Mouse (Mus musculus): Measurements from ENCODE around the gene Krt42. TPM values are rescaled to one million over a fixed set of nuclear protein-coding genes. Genes with fewer than 3 reads are reported as not detected.
A peak's percentile ranks its signal among the peaks of the same experiment; 100 is the strongest.
"Not testable (repeated sequence)": the region's sequence is repeated elsewhere in the genome, so short reads cannot be mapped to it uniquely, and the experiment has no call there.

Krt42 gene
- not detected in 2 replicates for polyA plus RNA-seq (2016; fragmentation: Nextera tagmentation; extraction: Ambion mirVana)

- Histone ChIP-seq H3K36me3 (no peaks in the 10 kb centered on the region), H3K4me1 (no peaks in the 10 kb centered on the region), H3K4me2 (no peak within 1 kb of the TSS), H3K27ac (no peak within 1 kb of the TSS), H3K27me3 (replicated peaks) (peaks cover 5% of the 10 kb centered on the region), H3K9me3 (replicated peaks) (no peaks in the 10 kb centered on the region), H3K4me3 (no peak within 1 kb of the TSS), H3K9ac (no peak within 1 kb of the TSS)
- no peak for ATAC-seq
- 68% methylated on average over 7 of the region's 7 CpGs for WGBS (ENCODE audit: insufficient replicate concordance)
Observed at GRCm38 (mm10) chr11:100269821-100270332, at the start of gene Krt42. TSS of gene Krt42 (minus strand) at chr11:100269871.

- ATAC-seq, result peak; percentile 28; the same call in 1 of the 2 replicates
- H3K9ac ChIP-seq, result peak overlapping the region; percentile 68
- H3K36me3 ChIP-seq, result peaks cover 27% of the 10 kb centered on the region
- peaks cover 39% of the 10 kb centered on the region for H3K4me1 ChIP-seq
- H3K4me2 ChIP-seq, result peak overlapping the region; percentile 68
- no peaks in the 10 kb centered on the region for H3K9me3 ChIP-seq (replicated peaks)
- H3K4me3 ChIP-seq, result peak overlapping the region; percentile 80
- peak overlapping the region; percentile 94 for H3K27ac ChIP-seq
- H3K27me3 ChIP-seq (replicated peaks), result no peaks in the 10 kb centered on the region
- 49% methylated on average over 10 of the region's 10 CpGs for WGBS (ENCODE audit: insufficient replicate concordance)
Observed at GRCm38 (mm10) chr11:100318529-100319451, 49.1 kb upstream of the Krt42 start.

GRCm38 (mm10) chr11:100317826-100318380, 48.2 kb upstream of the Krt42 start:
- ATAC-seq, result no peak
- peak overlapping the region; percentile 68 for H3K9ac ChIP-seq
- peak overlapping the region; percentile 68 for H3K4me2 ChIP-seq
- WGBS (ENCODE audit: insufficient replicate concordance), result 38% methylated on average over 6 of the region's 6 CpGs
- peaks cover 39% of the 10 kb centered on the region for H3K4me1 ChIP-seq
- H3K4me3 ChIP-seq, result 0 out of 2 replicates have a peak overlapping the region, but pooled peaks have one; percentile 4
- peaks cover 26% of the 10 kb centered on the region for H3K36me3 ChIP-seq
- H3K27ac ChIP-seq, result peak overlapping the region; percentile 94
- no peaks in the 10 kb centered on the region for H3K27me3 ChIP-seq (replicated peaks)
- H3K9me3 ChIP-seq (replicated peaks), result no peaks in the 10 kb centered on the region

- Histone ChIP-seq H3K4me1 (peaks cover 22% of the 10 kb centered on the region), H3K9ac (no peak overlapping the region), H3K4me3 (no peak overlapping the region), H3K9me3 (replicated peaks) (no peaks in the 10 kb centered on the region), H3K4me2 (no peak overlapping the region), H3K36me3 (peaks cover 1% of the 10 kb centered on the region), H3K27me3 (replicated peaks) (no peaks in the 10 kb centered on the region), H3K27ac (no peak overlapping the region)
- 87% methylated on average over 5 of the region's 5 CpGs for WGBS (ENCODE audit: insufficient replicate concordance)
- no peak for ATAC-seq
Observed at GRCm38 (mm10) chr11:100315439-100315838, 45.8 kb upstream of the Krt42 start.

- Histone ChIP-seq H3K36me3 (no peaks in the 10 kb centered on the region), H3K9me3 (replicated peaks) (no peaks in the 10 kb centered on the region), H3K27ac (no peak overlapping the region), H3K9ac (no peak overlapping the region), H3K4me3 (no peak overlapping the region), H3K4me2 (no peak overlapping the region), H3K27me3 (replicated peaks) (no peaks in the 10 kb centered on the region), H3K4me1 (peaks cover 14% of the 10 kb centered on the region)
- WGBS (ENCODE audit: insufficient replicate concordance), result 80% methylated on average over 6 of the region's 6 CpGs
- ATAC-seq, result no peak
Observed at GRCm38 (mm10) chr11:100313424-100313823, 43.8 kb upstream of the Krt42 start.

- WGBS (ENCODE audit: insufficient replicate concordance), result 47% methylated on average over 5 of the region's 5 CpGs
Observed at GRCm38 (mm10) chr11:100312096-100312679, 42.5 kb upstream of the Krt42 start.

GRCm38 (mm10) chr11:100311656-100312055, 42.0 kb upstream of the Krt42 start:
- WGBS (ENCODE audit: insufficient replicate concordance), result 54% methylated on average over 1 of the region's 1 CpGs
- Histone ChIP-seq H3K4me2 (no peak overlapping the region), H3K4me3 (no peak overlapping the region), H3K4me1 (no peaks in the 10 kb centered on the region; the same call in 1 of the 2 replicates), H3K27ac (no peak overlapping the region), H3K9ac (no peak overlapping the region), H3K36me3 (no peaks in the 10 kb centered on the region), H3K9me3 (replicated peaks) (no peaks in the 10 kb centered on the region), H3K27me3 (replicated peaks) (no peaks in the 10 kb centered on the region)
- ATAC-seq, result no peak

More at GRCm38 (mm10) chr11:100312096-100312679, 42.5 kb upstream of the Krt42 start:
- Histone ChIP-seq H3K27me3 (replicated peaks) (no peaks in the 10 kb centered on the region), H3K4me2 (no peak overlapping the region), H3K4me3 (no peak overlapping the region), H3K4me1 (peaks cover 2% of the 10 kb centered on the region), H3K9ac (no peak overlapping the region), H3K36me3 (no peaks in the 10 kb centered on the region), H3K27ac (no peak overlapping the region), H3K9me3 (replicated peaks) (no peaks in the 10 kb centered on the region)
- ATAC-seq, result no peak

GRCm38 (mm10) chr11:100308672-100309071, 39.0 kb upstream of the Krt42 start:
- H3K9me3 ChIP-seq (replicated peaks); H3K4me3 ChIP-seq; H3K4me2 ChIP-seq; H3K27ac ChIP-seq; H3K9ac ChIP-seq; H3K4me1 ChIP-seq; H3K27me3 ChIP-seq (replicated peaks); ATAC-seq; H3K36me3 ChIP-seq: not testable (repeated sequence)
- WGBS (ENCODE audit: insufficient replicate concordance), result 71% methylated on average over 5 of the region's 6 CpGs

- Histone ChIP-seq H3K9ac (no peak overlapping the region), H3K4me3 (no peak overlapping the region), H3K4me1 (no peaks in the 10 kb centered on the region), H3K9me3 (replicated peaks) (no peaks in the 10 kb centered on the region), H3K27me3 (replicated peaks) (0 out of 2 replicates have a peak, but pooled peaks cover 7% of the 10 kb centered on the region), H3K36me3 (no peaks in the 10 kb centered on the region), H3K27ac (no peak overlapping the region), H3K4me2 (no peak overlapping the region)
- no peak for ATAC-seq
- 72% methylated on average over 5 of the region's 5 CpGs for WGBS (ENCODE audit: insufficient replicate concordance)
Observed at GRCm38 (mm10) chr11:100307900-100308299, 38.2 kb upstream of the Krt42 start.

- WGBS (ENCODE audit: insufficient replicate concordance), result 29% methylated on average over 5 of the region's 5 CpGs
- H3K9ac ChIP-seq, result no peak overlapping the region
- H3K4me2 ChIP-seq, result no peak overlapping the region
- no peaks in the 10 kb centered on the region for H3K9me3 ChIP-seq (replicated peaks)
- no peak for ATAC-seq
- H3K36me3 ChIP-seq, result no peaks in the 10 kb centered on the region
- no peak overlapping the region for H3K4me3 ChIP-seq
- no peak overlapping the region for H3K27ac ChIP-seq
- H3K27me3 ChIP-seq (replicated peaks), result 0 out of 2 replicates have a peak, but pooled peaks cover 26% of the 10 kb centered on the region
- H3K4me1 ChIP-seq, result peaks cover 5% of the 10 kb centered on the region
Observed at GRCm38 (mm10) chr11:100301292-100301691, 31.6 kb upstream of the Krt42 start.

- no peak overlapping the region for H3K27ac ChIP-seq
- H3K9me3 ChIP-seq (replicated peaks), result no peaks in the 10 kb centered on the region
- no peak overlapping the region for H3K9ac ChIP-seq
- 0 out of 2 replicates have a peak overlapping the region, but pooled peaks have one; percentile 20 for H3K4me2 ChIP-seq
- WGBS (ENCODE audit: insufficient replicate concordance), result 5% methylated on average over 5 of the region's 5 CpGs
- ATAC-seq, result no peak
- peaks cover 33% of the 10 kb centered on the region; the same call in 1 of the 2 replicates for H3K27me3 ChIP-seq (replicated peaks)
- no peaks in the 10 kb centered on the region for H3K36me3 ChIP-seq
- no peak overlapping the region for H3K4me3 ChIP-seq
- peaks cover 6% of the 10 kb centered on the region for H3K4me1 ChIP-seq
Observed at GRCm38 (mm10) chr11:100300293-100300692, 30.6 kb upstream of the Krt42 start.

Measured in liver, embryonic 12.5 days (tissue).